Mouse (Mus musculus): ENCODE results near the gene Pm20d2. TPM values are rescaled to one million over a fixed set of nuclear protein-coding genes. Genes with fewer than 3 reads are reported as not detected.
A peak's percentile ranks its signal among the peaks of the same experiment; 100 is the strongest.

The Pm20d2 gene
- polyA plus RNA-seq, 1 experiment from 2014 or later, result 1.6 TPM

GRCm38 (mm10) chr4:33188781-33189734, 479 bp downstream of the Pm20d2 start:
- 0 out of 2 replicates have a peak, but pooled peaks cover 3% of the 10 kb centered on the region for H3K4me1 ChIP-seq (replicated peaks)
- H3K27me3 ChIP-seq, result 0 out of 2 replicates have a peak, but pooled peaks cover 2% of the 10 kb centered on the region
- peak overlapping the region; percentile 65 for H3K4me3 ChIP-seq (replicated peaks)
- peak overlapping the region; percentile 70 for H3K9ac ChIP-seq (replicated peaks)
- no peaks in the 10 kb centered on the region for H3K36me3 ChIP-seq
- under 1% methylated on average over 121 of the region's 123 CpGs for WGBS
- H3K9me3 ChIP-seq, result no peaks in the 10 kb centered on the region; the same call in 1 of the 2 replicates
- H3K4me2 ChIP-seq, result peak overlapping the region; percentile 84
- H3K27ac ChIP-seq, result peak overlapping the region; percentile 82
- ATAC-seq (ENCODE audit: insufficient number of reproducible peaks, insufficient read depth, low FRiP score, low TSS enrichment, low read depth), result peak; percentile 88

- Histone ChIP-seq H3K4me3 (replicated peaks) (peak overlapping the region; percentile 65; the same call in 1 of the 2 replicates), H3K4me2 (peak overlapping the region; percentile 84), H3K36me3 (no peaks in the 10 kb centered on the region), H3K27me3 (0 out of 2 replicates have a peak, but pooled peaks cover 2% of the 10 kb centered on the region), H3K27ac (no peak overlapping the region), H3K4me1 (replicated peaks) (0 out of 2 replicates have a peak, but pooled peaks cover 3% of the 10 kb centered on the region), H3K9me3 (no peaks in the 10 kb centered on the region), H3K9ac (replicated peaks) (no peak overlapping the region)
- WGBS, result 28% methylated on average over 9 of the region's 9 CpGs
- ATAC-seq (ENCODE audit: insufficient number of reproducible peaks, insufficient read depth, low FRiP score, low TSS enrichment, low read depth), result no peak
These were observed 1.4 kb downstream of the Pm20d2 start for GRCm38 (mm10) chr4:33188164-33188563.

- ATAC-seq (ENCODE audit: insufficient number of reproducible peaks, insufficient read depth, low FRiP score, low TSS enrichment, low read depth), result no peak
- Histone ChIP-seq H3K4me1 (replicated peaks) (no peaks in the 10 kb centered on the region), H3K9ac (replicated peaks) (no peak overlapping the region), H3K4me3 (replicated peaks) (no peak overlapping the region), H3K27ac (no peak overlapping the region), H3K9me3 (no peaks in the 10 kb centered on the region), H3K36me3 (no peaks in the 10 kb centered on the region), H3K27me3 (no peaks in the 10 kb centered on the region), H3K4me2 (no peak overlapping the region)
- 78% methylated on average over 5 of the region's 5 CpGs for WGBS
These were observed 6.1 kb downstream of the Pm20d2 start for GRCm38 (mm10) chr4:33183477-33183876.

GRCm38 (mm10) chr4:33152087-33153038, 37.2 kb downstream of the Pm20d2 start:
- no peak overlapping the region for H3K27ac ChIP-seq
- no peak overlapping the region for H3K4me3 ChIP-seq (replicated peaks)
- peaks cover 2% of the 10 kb centered on the region for H3K27me3 ChIP-seq
- no peaks in the 10 kb centered on the region for H3K4me1 ChIP-seq (replicated peaks)
- 86% methylated on average over 26 of the region's 26 CpGs for WGBS
- no peaks in the 10 kb centered on the region for H3K9me3 ChIP-seq
- no peak for ATAC-seq (ENCODE audit: insufficient number of reproducible peaks, insufficient read depth, low FRiP score, low TSS enrichment, low read depth)
- no peak overlapping the region for H3K4me2 ChIP-seq
- H3K9ac ChIP-seq (replicated peaks), result no peak overlapping the region
- H3K36me3 ChIP-seq, result no peaks in the 10 kb centered on the region

- H3K27me3 ChIP-seq, result peaks cover 17% of the 10 kb centered on the region
- no peaks in the 10 kb centered on the region for H3K36me3 ChIP-seq
- no peaks in the 10 kb centered on the region for H3K9me3 ChIP-seq
- H3K4me2 ChIP-seq, result no peak overlapping the region
- no peak overlapping the region for H3K9ac ChIP-seq (replicated peaks)
- WGBS, result 42% methylated on average over 7 of the region's 7 CpGs
- H3K27ac ChIP-seq, result no peak overlapping the region
- no peak overlapping the region for H3K4me3 ChIP-seq (replicated peaks)
- ATAC-seq (ENCODE audit: insufficient number of reproducible peaks, insufficient read depth, low FRiP score, low TSS enrichment, low read depth), result no peak
- H3K4me1 ChIP-seq (replicated peaks), result no peaks in the 10 kb centered on the region; the same call in 1 of the 2 replicates
These were observed 40.4 kb downstream of the Pm20d2 start for GRCm38 (mm10) chr4:33149150-33149549.

- ATAC-seq (ENCODE audit: insufficient number of reproducible peaks, insufficient read depth, low FRiP score, low TSS enrichment, low read depth), result no peak
- Histone ChIP-seq H3K27ac (no peak overlapping the region), H3K4me2 (no peak overlapping the region), H3K9ac (replicated peaks) (no peak overlapping the region), H3K36me3 (no peaks in the 10 kb centered on the region), H3K27me3 (peaks cover 17% of the 10 kb centered on the region), H3K4me3 (replicated peaks) (no peak overlapping the region), H3K4me1 (replicated peaks) (no peaks in the 10 kb centered on the region; the same call in 1 of the 2 replicates), H3K9me3 (no peaks in the 10 kb centered on the region)
- WGBS, result 14% methylated on average over 2 of the region's 2 CpGs
These were observed 41.7 kb downstream of the Pm20d2 start for GRCm38 (mm10) chr4:33147825-33148224.

GRCm38 (mm10) chr4:33146679-33147291, 42.8 kb downstream of the Pm20d2 start:
- Histone ChIP-seq H3K4me2 (peak overlapping the region; percentile 22; the same call in 1 of the 2 replicates), H3K9ac (replicated peaks) (0 out of 2 replicates have a peak overlapping the region, but pooled peaks have one; percentile 9), H3K4me1 (replicated peaks) (no peaks in the 10 kb centered on the region; the same call in 1 of the 2 replicates), H3K27me3 (peaks cover 17% of the 10 kb centered on the region), H3K36me3 (no peaks in the 10 kb centered on the region), H3K4me3 (replicated peaks) (no peak overlapping the region), H3K9me3 (peaks cover 4% of the 10 kb centered on the region; the same call in 1 of the 2 replicates), H3K27ac (no peak overlapping the region)
- WGBS, result 43% methylated on average over 20 of the region's 20 CpGs
- ATAC-seq (ENCODE audit: insufficient number of reproducible peaks, insufficient read depth, low FRiP score, low TSS enrichment, low read depth), result no peak

GRCm38 (mm10) chr4:33132221-33132620, 57.3 kb downstream of the Pm20d2 start, which contains the start of gene Gabrr1:
Gabrr1 (plus strand) TSS chr4:33132521.
- Histone ChIP-seq H3K9me3 (no peaks in the 10 kb centered on the region), H3K27me3 (no peaks in the 10 kb centered on the region), H3K27ac (no peak within 1 kb of the TSS), H3K4me1 (replicated peaks) (no peaks in the 10 kb centered on the region), H3K4me3 (replicated peaks) (no peak within 1 kb of the TSS), H3K4me2 (no peak within 1 kb of the TSS), H3K36me3 (no peaks in the 10 kb centered on the region), H3K9ac (replicated peaks) (no peak within 1 kb of the TSS)
- no peak for ATAC-seq (ENCODE audit: insufficient number of reproducible peaks, insufficient read depth, low FRiP score, low TSS enrichment, low read depth)
- WGBS, result 61% methylated on average over 11 of the region's 11 CpGs

GRCm38 (mm10) chr4:33125409-33126084, 64.0 kb downstream of the Pm20d2 start:
- Histone ChIP-seq H3K4me1 (replicated peaks) (no peaks in the 10 kb centered on the region), H3K4me3 (replicated peaks) (no peak overlapping the region), H3K9me3 (no peaks in the 10 kb centered on the region), H3K27me3 (no peaks in the 10 kb centered on the region), H3K9ac (replicated peaks) (no peak overlapping the region), H3K27ac (no peak overlapping the region), H3K36me3 (no peaks in the 10 kb centered on the region), H3K4me2 (no peak overlapping the region)
- no peak for ATAC-seq (ENCODE audit: insufficient number of reproducible peaks, insufficient read depth, low FRiP score, low TSS enrichment, low read depth)
- WGBS, result 76% methylated on average over 10 of the region's 10 CpGs

- H3K4me1 ChIP-seq (replicated peaks), result no peaks in the 10 kb centered on the region
- H3K9me3 ChIP-seq, result no peaks in the 10 kb centered on the region
- H3K4me3 ChIP-seq (replicated peaks), result no peak overlapping the region
- WGBS, result 79% methylated on average over 6 of the region's 6 CpGs
- no peaks in the 10 kb centered on the region for H3K27me3 ChIP-seq
- no peak for ATAC-seq (ENCODE audit: insufficient number of reproducible peaks, insufficient read depth, low FRiP score, low TSS enrichment, low read depth)
- H3K4me2 ChIP-seq, result no peak overlapping the region
- no peaks in the 10 kb centered on the region for H3K36me3 ChIP-seq
- no peak overlapping the region for H3K9ac ChIP-seq (replicated peaks)
- no peak overlapping the region for H3K27ac ChIP-seq
These were observed 65.0 kb downstream of the Pm20d2 start for GRCm38 (mm10) chr4:33124493-33124892.
